Mouse (Mus musculus): Measurements from ENCODE around the gene Cd68.

DNA sequence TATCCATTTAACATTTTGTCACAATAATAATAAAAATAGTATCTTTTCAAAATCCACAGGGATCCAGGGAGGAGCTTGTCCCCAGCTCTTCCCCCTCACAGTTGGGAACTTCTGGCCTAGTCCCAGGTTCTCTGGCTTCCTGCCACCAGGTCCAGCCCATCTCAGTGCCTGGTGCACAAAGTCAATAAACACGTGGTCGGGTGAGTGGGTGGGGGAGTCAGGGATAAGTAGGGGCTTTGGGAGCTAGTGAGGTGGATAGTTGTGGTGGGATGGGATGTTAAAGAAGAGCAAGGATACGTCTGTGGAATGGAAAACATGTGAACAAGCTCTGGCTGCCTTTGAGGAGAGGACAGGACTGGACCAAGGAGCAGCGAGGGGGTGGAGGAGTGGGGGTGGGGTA, 20.4 kb upstream of the Cd68 start:
- no peak for TF ChIP-seq CTCF (IDR thresholded peaks at IDR 0.05; ENCODE audit: control insufficient read depth, insufficient read depth, low read length)
- no peak for TF ChIP-seq POLR2A (IDR thresholded peaks at IDR 0.05; ENCODE audit: borderline replicate concordance, control insufficient read depth, low read depth, low read length)

Measured in bone marrow, adult 2 months (tissue).